Mouse (Mus musculus): ENCODE measurements around the gene Creb1.
"Not testable (repeated sequence)": the region's sequence is repeated elsewhere in the genome, so short reads cannot be mapped to it uniquely, and the experiment has no call there.

Creb1 gene

GRCm38 (mm10) chr1:64538837-64539367, 6.5 kb downstream of the Creb1 start:
- no peak for DNase-seq (ENCODE audit: inconsistent age in 2 of 2, low spot score in 1 of 2)

GRCm38 (mm10) chr1:64543750-64544149, 11.3 kb downstream of the Creb1 start:
- DNase-seq (ENCODE audit: inconsistent age in 2 of 2, low spot score in 1 of 2): no peak

- peak in 1 of 2 experiments; percentile 42 for DNase-seq (ENCODE audit: inconsistent age in 2 of 2, low spot score in 1 of 2)
Measured at GRCm38 (mm10) chr1:64546070-64546469, 13.6 kb downstream of the Creb1 start.

- no peak for DNase-seq (ENCODE audit: inconsistent age in 2 of 2, low spot score in 1 of 2)
Measured at GRCm38 (mm10) chr1:64549380-64549779, 16.9 kb downstream of the Creb1 start.

- DNase-seq (ENCODE audit: inconsistent age in 2 of 2, low spot score in 1 of 2): peak; percentile 28 to 68
Measured at GRCm38 (mm10) chr1:64551908-64552307, 19.5 kb downstream of the Creb1 start.

DNA sequence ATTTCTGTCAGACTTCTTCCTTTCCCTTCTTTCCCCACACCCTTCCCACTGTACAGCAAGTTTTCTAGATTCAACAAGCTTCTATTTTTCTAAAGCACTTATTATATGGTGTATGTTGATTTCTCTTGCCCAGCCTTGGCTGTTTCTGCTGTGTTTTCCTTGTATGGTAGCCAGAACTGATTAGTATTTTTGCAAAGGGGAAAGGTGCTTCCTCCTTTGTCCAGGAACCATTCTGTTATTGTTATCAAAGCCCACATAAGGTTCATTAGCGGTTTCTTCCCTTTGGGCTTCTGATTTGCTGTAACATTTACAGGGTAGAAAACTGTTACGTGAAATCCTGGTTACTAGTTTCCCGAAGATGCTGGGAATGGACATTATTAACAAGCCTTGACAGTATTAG, 27.7 kb downstream of the Creb1 start:
- no peak for DNase-seq (ENCODE audit: inconsistent age in 2 of 2, low spot score in 1 of 2)

DNA sequence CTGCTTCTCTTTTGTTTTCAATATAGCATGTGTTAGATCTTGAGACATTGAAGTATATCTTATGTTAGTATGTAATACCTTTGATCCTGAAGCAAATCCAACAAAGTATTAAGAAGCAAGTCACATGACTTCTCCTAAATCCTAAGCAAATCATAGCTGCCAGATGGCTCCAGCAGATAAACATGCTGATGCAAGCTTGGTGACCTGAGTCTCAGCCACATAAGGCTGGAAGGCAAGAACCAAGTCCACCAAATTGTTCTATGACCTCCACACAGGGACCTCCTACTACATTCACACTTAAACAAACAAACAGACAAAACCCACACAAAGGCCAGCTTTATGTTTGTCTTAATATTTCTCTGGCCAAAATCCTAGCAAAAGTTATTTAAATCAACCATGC, 35.8 kb downstream of the Creb1 start:
- no peak for DNase-seq (ENCODE audit: inconsistent age in 2 of 2, low spot score in 1 of 2)

- no peak for DNase-seq (ENCODE audit: inconsistent age in 2 of 2, low spot score in 1 of 2)
Measured at GRCm38 (mm10) chr1:64576022-64576421, 43.6 kb downstream of the Creb1 start.

DNA sequence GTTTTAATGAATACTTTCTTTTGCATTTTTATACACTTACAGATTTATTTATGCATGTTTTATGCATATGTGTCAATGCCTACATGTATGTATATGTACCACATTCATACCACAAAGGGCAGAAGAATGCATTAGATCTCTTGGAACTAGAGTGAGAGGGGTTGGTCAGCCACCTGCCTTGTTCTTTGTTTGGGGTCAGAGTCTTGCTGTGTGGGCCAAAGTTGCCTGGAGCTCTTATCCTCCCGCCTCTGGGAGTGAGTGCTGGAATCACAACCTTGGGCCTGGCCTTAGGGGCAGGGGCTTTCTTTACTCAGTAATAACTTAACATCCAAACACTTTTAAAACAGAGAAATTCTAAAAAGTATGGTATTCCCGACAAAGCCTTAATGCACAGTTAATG, 44.3 kb downstream of the Creb1 start:
- DNase-seq (ENCODE audit: inconsistent age in 2 of 2, low spot score in 1 of 2): no peak

- not testable (repeated sequence) for DNase-seq (ENCODE audit: inconsistent age in 2 of 2, low spot score in 1 of 2)
Measured at GRCm38 (mm10) chr1:64577911-64578310, 45.5 kb downstream of the Creb1 start.

- no peak for DNase-seq (ENCODE audit: inconsistent age in 2 of 2, low spot score in 1 of 2)
Measured at GRCm38 (mm10) chr1:64578801-64579200, 46.4 kb downstream of the Creb1 start.

GRCm38 (mm10) chr1:64598926-64599325, 66.5 kb downstream of the Creb1 start:
- DNase-seq (ENCODE audit: inconsistent age in 2 of 2, low spot score in 1 of 2): peak in 1 of 2 experiments; percentile 72

- no peak for DNase-seq (ENCODE audit: inconsistent age in 2 of 2, low spot score in 1 of 2)
Measured at GRCm38 (mm10) chr1:64600413-64601077, 68.1 kb downstream of the Creb1 start.

DNA sequence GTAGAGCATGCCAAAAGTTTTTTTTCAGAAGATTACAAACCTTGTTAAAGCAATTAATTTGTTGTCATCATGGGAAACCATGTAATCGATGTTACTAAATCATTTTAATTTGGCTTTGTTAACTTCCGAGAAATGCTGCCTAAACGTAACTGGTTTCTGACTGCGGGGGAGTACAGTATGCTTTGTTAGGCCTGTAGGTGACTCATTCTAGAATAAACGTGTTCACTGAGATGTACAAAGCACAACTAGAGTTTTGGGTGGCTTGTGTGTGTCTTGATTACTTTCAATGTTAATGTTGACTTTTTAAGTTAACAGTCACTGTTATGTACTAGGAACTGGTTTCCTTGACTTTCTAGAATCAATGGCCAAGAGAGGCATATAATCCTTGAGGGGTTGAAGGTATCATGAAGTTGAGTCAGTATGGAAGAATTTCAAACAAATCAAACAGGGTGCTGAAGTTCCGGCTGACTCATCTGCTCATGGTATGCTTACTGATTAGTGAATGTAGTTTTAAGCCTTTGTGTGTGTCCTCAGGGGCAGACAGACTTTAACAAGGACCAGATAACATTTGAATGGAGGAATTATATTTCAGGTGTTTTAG, 68.9 kb downstream of the Creb1 start:
- DNase-seq (ENCODE audit: inconsistent age in 2 of 2, low spot score in 1 of 2): peak in 1 of 2 experiments; percentile 73

DNA sequence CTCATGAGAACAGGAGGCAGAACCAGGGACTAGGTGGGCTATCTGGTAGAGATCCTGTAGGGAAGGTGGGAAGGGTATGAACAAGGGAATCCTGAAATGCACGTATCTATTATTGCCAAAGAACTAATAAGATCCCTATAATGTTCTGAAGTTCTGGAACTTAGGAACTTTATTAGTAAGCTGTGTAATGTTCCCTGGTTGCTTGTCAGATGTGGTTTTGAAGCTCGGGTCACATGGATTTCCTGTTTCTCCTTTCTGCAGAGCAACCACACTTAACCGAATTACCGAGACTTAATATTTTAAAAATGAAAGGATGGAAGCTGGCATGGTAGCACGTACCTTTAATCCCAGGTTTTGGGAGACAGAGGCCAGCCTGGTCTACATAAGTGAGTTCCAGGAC, 70.9 kb downstream of the Creb1 start:
- DNase-seq (ENCODE audit: inconsistent age in 2 of 2, low spot score in 1 of 2): peak in 1 of 2 experiments; percentile 17

DNA sequence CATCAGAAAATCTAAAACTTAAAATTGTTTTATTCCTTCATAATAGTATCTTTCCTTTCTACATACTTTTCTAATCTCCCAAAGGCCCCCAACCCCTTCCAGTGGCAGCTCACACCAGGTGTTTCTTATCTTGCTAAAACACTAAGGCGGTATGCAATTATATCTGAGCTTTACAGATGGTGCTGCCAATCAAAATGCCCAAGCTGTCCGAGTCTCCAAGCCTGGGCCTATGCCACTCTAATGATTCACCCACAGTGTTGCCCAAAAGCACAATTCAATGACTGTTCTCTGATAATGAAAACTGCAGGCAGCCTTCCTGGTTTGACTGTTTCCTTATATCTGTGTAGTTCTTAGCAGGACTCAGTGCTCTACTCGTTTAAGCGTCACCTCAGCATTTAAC, 76.7 kb downstream of the Creb1 start:
- DNase-seq (ENCODE audit: inconsistent age in 2 of 2, low spot score in 1 of 2): peak in 1 of 2 experiments; percentile 55

- DNase-seq (ENCODE audit: inconsistent age in 2 of 2, low spot score in 1 of 2): peak in 1 of 2 experiments; percentile 28
Measured at GRCm38 (mm10) chr1:64609976-64610375, 77.5 kb downstream of the Creb1 start.

DNA sequence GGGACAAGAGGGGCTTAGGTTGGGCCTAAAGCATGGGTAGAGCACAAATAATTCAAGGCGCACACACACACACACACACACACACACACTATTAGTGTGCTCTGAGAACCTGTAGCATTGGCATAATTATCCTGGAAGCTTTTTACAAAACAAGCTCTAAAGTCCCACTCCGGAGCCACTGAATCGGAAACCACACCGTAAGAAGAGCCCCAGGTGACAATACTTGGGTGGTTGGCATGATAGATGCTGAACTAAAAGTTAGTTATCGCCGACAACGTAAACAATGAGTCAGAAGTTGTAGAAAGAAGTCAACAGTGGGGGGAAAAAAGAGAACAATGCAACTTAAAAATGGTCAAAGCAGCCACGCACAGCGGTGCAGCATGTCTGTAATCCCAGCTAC, 81.9 kb downstream of the Creb1 start:
- DNase-seq (ENCODE audit: inconsistent age in 2 of 2, low spot score in 1 of 2): no peak

GRCm38 (mm10) chr1:64614801-64615345, 82.4 kb downstream of the Creb1 start:
- DNase-seq (ENCODE audit: inconsistent age in 2 of 2, low spot score in 1 of 2): no peak

GRCm38 (mm10) chr1:64615531-64615991, 83.1 kb downstream of the Creb1 start:
- DNase-seq (ENCODE audit: inconsistent age in 2 of 2, low spot score in 1 of 2): no peak

DNA sequence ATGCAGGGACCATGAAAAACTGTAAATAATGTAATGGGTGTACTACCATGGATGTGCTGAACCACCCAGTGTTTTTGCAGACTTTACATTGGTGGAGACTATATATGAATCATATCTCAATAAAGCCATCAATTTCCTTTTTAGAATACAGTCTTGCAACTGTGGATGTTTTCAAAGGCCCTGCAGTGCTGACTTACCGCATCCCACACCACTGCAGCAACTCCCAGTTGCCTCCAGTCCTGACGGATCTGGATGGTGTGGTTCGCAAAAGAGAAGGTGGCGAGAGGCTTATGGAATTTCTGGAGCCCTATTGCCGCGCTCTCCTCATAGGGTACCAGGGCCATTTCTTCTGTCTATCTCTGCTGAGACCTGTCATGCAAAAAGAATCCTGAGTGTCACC, 83.6 kb downstream of the Creb1 start:
- no peak for DNase-seq (ENCODE audit: inconsistent age in 2 of 2, low spot score in 1 of 2)

- DNase-seq (ENCODE audit: inconsistent age in 2 of 2, low spot score in 1 of 2): no peak
Measured at GRCm38 (mm10) chr1:64616531-64616880, 84.1 kb downstream of the Creb1 start.

Measured in adrenal gland, adult (tissue).